Mouse (Mus musculus) intestine, postnatal 0 days (tissue): ENCODE measurements around the gene Ttc19. TPM values are rescaled to one million over a fixed set of nuclear protein-coding genes. Genes with fewer than 3 reads are reported as not detected.

Source experiments
- ATAC-seq: fragments of 200-750 bp; cut with Nextera tagmentation; 2 replicates; pipeline ENCODE4 v1.8.0; 2017; ENCODE audit warnings: mild to moderate bottlenecking, moderate TSS enrichment, moderate library complexity
- H3K27ac ChIP-seq: fragments of 300-500 bp; sonication (generic); 2 replicates; pipeline ENCODE4 v1.5.1; 2014; ENCODE audit warnings: mild to moderate bottlenecking, low read depth, low read length, moderate library complexity
- H3K27me3 ChIP-seq: fragments of 300-500 bp; sonication (generic); replicated peaks from 2 replicates; pipeline ENCODE4 v1.6.1; 2014; ENCODE audit warnings: low read length, mixed read lengths; ENCODE audit not compliant: control insufficient read depth, insufficient read depth
- H3K36me3 ChIP-seq: fragments of 300-500 bp; sonication (generic); 2 replicates; pipeline ENCODE4 v1.6.1; 2014; ENCODE audit warnings: mild to moderate bottlenecking, moderate library complexity; ENCODE audit not compliant: control insufficient read depth, insufficient read depth
- H3K4me1 ChIP-seq: fragments of 300-500 bp; sonication (generic); replicated peaks from 2 replicates; pipeline ENCODE4 v1.6.1; 2014; ENCODE audit warnings: antibody characterized with exemption, low read length, mixed read lengths; ENCODE audit not compliant: control insufficient read depth, insufficient read depth
- H3K4me2 ChIP-seq: fragments of 300-500 bp; sonication (generic); replicated peaks from 2 replicates; pipeline ENCODE4 v1.6.1; 2014; ENCODE audit warnings: low read depth, mild to moderate bottlenecking, moderate library complexity
- H3K4me3 ChIP-seq: fragments of 300-500 bp; sonication (generic); 2 replicates; pipeline ENCODE4 v1.5.1; 2014; ENCODE audit warnings: low read depth, low read length
- H3K9ac ChIP-seq: fragments of 300-500 bp; sonication (generic); 2 replicates; pipeline ENCODE4 v1.6.1; 2014; ENCODE audit warnings: mild to moderate bottlenecking, low read depth, low read length
- H3K9me3 ChIP-seq: fragments of 300-500 bp; sonication (generic); 2 replicates; pipeline ENCODE4 v1.6.1; 2016; ENCODE audit warnings: mixed run types; ENCODE audit not compliant: control insufficient read depth
- CTCF ChIP-seq: sonication (generic); IDR thresholded peaks from 2 replicates; pipeline ENCODE4 v1.5.1; 2016; ENCODE audit warnings: low read depth, mild to moderate bottlenecking, control low read depth, antibody characterized with exemption, moderate library complexity
- WGBS: fragments of 180-500 bp; shearing (Covaris S2); extraction: QIAGEN DNeasy Blood & Tissue Kit; methylation state at CpG from one replicate; pipeline ENCODE4 v1.1.7; 2014; 5-methylcytosine and 5-hydroxymethylcytosine counted together
- polyA plus RNA-seq: library from polyadenylated mRNA; unstranded; fragments of >200 nt; fragmentation: Nextera tagmentation; extraction: Ambion mirVana; gene quantifications from 2 replicates; pipeline ENCODE4 v1.2.1, GENCODE M21; 2015

Gene Ttc19
- polyA plus RNA-seq, 1 experiment from 2014 or later, result 11.5 TPM

DNA sequence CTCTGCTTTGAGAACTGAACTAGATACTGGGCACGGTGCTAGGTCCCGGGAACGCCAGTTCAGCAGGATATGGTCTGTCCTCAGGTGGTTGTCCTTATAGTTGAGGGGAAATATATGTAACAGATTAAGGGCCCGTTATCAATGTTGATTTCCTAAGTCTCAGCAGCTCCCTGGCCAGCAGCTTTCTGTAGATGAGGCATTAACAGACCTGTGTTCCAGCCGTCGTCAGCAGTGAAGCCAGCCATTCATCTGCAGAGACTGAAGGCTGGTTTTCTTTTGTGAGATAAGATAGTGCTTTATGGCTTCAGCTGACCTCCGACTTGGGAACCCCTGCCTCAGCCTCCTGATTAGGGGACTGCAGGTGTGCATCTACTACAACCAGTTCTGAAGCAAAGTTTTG lies 17.3 kb upstream of the Ttc19 start:
- Histone ChIP-seq H3K9me3 (no peaks in the 10 kb centered on the region), H3K4me2 (peak overlapping the region; percentile 4), H3K27me3 (no peaks in the 10 kb centered on the region), H3K4me3 (no peak overlapping the region), H3K36me3 (peaks cover 12% of the 10 kb centered on the region; the same call in 1 of the 2 replicates), H3K27ac (no peak overlapping the region; the same call in 1 of the 2 replicates), H3K9ac (no peak overlapping the region), H3K4me1 (no peaks in the 10 kb centered on the region)
- no peak for TF ChIP-seq CTCF
- peak; percentile 68 for ATAC-seq
- 27% methylated on average over 7 of the region's 7 CpGs for WGBS

DNA sequence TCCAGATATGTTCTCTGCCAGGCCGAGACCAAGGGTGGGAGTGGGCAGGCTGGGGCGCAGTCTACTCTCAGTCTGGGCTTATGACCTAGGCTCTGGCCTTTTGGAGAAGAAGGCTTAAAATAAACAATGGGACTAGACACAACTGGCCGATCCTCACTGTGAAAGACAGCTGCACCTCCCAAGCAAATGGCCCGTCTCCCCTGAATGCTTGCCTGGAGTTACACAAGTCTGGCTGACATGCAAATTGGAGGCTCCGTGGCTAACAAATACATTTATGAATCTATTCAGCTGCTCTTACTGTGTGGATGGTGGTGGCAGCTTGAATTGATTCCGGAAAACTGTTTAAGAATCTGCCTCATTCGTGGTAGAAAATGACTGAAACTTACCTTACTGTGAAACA lies 15.6 kb upstream of the Ttc19 start:
- no peaks in the 10 kb centered on the region for H3K4me1 ChIP-seq
- TF ChIP-seq CTCF, result no peak
- no peak overlapping the region for H3K9ac ChIP-seq
- H3K4me3 ChIP-seq, result no peak overlapping the region
- peaks cover 12% of the 10 kb centered on the region; the same call in 1 of the 2 replicates for H3K36me3 ChIP-seq
- WGBS, result 85% methylated on average over 7 of the region's 7 CpGs
- no peak overlapping the region for H3K4me2 ChIP-seq
- ATAC-seq, result no peak
- H3K27ac ChIP-seq, result no peak overlapping the region
- no peaks in the 10 kb centered on the region for H3K9me3 ChIP-seq
- no peaks in the 10 kb centered on the region for H3K27me3 ChIP-seq

GRCm38 (mm10) chr11:62266466-62267214 lies 14.6 kb upstream of the Ttc19 start:
- 57% methylated on average over 17 of the region's 17 CpGs for WGBS
- Histone ChIP-seq H3K4me1 (no peaks in the 10 kb centered on the region), H3K27me3 (no peaks in the 10 kb centered on the region), H3K4me3 (no peak overlapping the region), H3K27ac (no peak overlapping the region), H3K9me3 (no peaks in the 10 kb centered on the region), H3K36me3 (peaks cover 19% of the 10 kb centered on the region; the same call in 1 of the 2 replicates), H3K4me2 (no peak overlapping the region), H3K9ac (no peak overlapping the region)
- no peak for ATAC-seq
- TF ChIP-seq CTCF, result no peak

DNA sequence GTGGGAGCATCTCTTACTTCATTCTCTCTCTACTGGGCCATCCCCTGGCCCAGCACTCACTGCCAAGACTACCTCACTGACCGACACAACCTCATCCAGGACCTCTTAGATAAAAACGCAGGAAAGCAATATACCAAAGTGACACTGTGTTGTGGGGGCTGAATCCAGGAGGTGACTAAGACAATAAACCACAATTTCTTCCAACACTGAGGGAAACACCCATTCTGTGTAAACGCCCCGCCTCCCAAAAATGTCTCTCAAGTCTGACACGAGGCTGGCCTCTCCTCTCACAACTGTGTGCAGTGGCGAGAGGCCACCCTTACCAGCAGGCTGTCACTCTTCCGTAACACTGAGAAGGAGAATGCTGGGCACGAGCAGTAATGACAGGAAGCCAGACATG lies 12.9 kb upstream of the Ttc19 start:
- Histone ChIP-seq H3K36me3 (peaks cover 19% of the 10 kb centered on the region; the same call in 1 of the 2 replicates), H3K27me3 (no peaks in the 10 kb centered on the region), H3K9ac (no peak overlapping the region), H3K4me3 (no peak overlapping the region), H3K27ac (no peak overlapping the region), H3K9me3 (no peaks in the 10 kb centered on the region), H3K4me2 (no peak overlapping the region), H3K4me1 (no peaks in the 10 kb centered on the region)
- no peak for TF ChIP-seq CTCF
- no peak for ATAC-seq
- 58% methylated on average over 8 of the region's 8 CpGs for whole genome bisulfite sequencing

GRCm38 (mm10) chr11:62269097-62269496 lies 12.2 kb upstream of the Ttc19 start:
- no peak for TF ChIP-seq CTCF
- no peak for ATAC-seq
- no peaks in the 10 kb centered on the region for H3K27me3 ChIP-seq
- no peak overlapping the region for H3K27ac ChIP-seq
- WGBS, result 77% methylated on average over 12 of the region's 12 CpGs
- no peaks in the 10 kb centered on the region for H3K9me3 ChIP-seq
- H3K4me2 ChIP-seq, result no peak overlapping the region
- no peak overlapping the region for H3K4me3 ChIP-seq
- no peaks in the 10 kb centered on the region for H3K4me1 ChIP-seq
- no peak overlapping the region for H3K9ac ChIP-seq
- H3K36me3 ChIP-seq, result peaks cover 19% of the 10 kb centered on the region; the same call in 1 of the 2 replicates

- Histone ChIP-seq H3K4me3 (no peak overlapping the region), H3K4me2 (no peak overlapping the region), H3K27me3 (no peaks in the 10 kb centered on the region), H3K4me1 (no peaks in the 10 kb centered on the region), H3K9me3 (no peaks in the 10 kb centered on the region), H3K36me3 (peaks cover 14% of the 10 kb centered on the region; the same call in 1 of the 2 replicates), H3K9ac (no peak overlapping the region), H3K27ac (no peak overlapping the region)
- ATAC-seq, result no peak
- 46% methylated on average over 5 of the region's 5 CpGs for WGBS
- no peak for TF ChIP-seq CTCF
Measured at GRCm38 (mm10) chr11:62270851-62271250, 10.4 kb upstream of the Ttc19 start.
